Mouse (Mus musculus) WW6 (cell line): ENCODE results near the gene Gng5.

Experiments
- DNase-seq: peaks from one replicate; pipeline ENCODE4 v3.0.0-alpha.2; 2013; ENCODE audit warnings: low read depth, low spot score

Gng5 gene

DNA sequence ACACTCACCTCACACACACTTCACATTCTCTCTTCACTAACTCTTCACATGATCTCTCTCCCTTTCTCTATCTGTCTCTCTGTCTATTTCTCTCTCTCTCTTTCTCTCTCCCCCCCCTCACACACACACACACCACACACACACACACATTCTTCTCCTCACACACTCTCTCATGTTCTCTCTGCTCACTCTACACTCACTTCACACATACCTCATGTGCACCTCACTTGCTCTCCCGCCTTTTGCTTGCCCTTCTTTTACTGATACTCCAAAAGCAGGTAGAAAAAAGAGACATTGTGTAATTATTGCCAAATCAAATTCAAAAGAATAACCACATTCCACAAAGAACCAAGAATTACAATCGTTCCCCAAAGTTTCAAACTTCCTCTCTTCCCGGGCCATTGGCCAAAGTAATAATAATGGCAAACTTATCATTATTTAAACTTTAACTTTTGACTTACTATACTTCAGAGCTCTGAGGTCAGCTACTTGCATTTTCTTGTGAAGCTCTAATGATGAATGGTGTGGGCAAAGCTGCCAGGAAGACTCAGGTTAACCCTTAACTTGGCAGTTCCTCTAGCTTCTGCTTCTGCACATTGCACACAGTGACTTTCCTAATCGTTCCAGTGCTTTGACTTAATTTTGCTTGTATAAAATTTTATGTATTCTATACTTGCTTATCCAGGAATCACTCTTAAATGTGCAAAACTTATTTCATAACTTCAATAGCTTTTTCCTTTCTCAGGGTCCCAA is 41.1 kb downstream of the Gng5 start:
- no peak for DNase-seq

DNA sequence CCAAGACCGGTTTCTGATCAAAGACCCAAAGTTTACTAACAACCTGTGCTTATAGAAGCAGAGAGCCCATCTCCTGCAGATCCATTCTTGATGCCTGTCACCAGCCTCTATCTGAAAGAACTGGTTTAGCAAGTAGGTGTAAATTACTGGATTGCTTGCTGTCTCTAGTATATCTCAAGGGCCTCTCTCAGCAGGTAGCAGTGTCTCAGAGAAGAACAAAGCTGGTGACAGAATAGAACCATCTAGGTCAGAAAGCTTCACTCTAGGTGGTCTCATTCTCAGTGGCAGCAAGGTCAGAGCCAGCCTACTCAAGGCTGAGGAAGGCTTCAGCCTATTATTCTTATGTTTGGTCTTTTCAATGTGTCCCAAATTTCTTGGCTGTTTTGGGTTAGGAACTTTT is 44.0 kb downstream of the Gng5 start:
- no peak for DNase-seq

DNA sequence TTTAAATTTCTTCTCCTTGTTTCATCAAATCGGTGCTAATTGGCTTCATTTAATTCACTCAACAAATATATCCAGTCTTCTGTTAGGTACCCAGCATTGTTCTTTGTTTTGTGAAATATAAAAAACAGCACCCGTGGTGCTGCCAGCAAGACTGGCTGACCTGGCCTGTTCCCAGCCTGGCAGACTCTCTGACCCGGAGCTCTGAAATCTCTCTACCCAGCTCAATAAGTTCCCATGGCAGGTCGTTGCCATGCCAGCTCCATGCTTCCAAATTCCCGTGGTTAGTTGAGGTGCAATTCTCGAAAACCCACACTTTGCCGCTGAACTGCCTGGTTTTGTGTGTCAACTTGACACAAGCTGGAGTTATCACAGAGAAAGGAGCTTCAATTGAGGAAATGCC is 55.2 kb downstream of the Gng5 start:
- no peak for DNase-seq
